Mouse (Mus musculus) forebrain, embryonic 11.5 days (tissue): Measurements from ENCODE around the gene Cfap43. TPM values are rescaled to one million over a fixed set of nuclear protein-coding genes. Genes with fewer than 3 reads are reported as not detected.

Experiments used
- ATAC-seq: fragments of 200-750 bp; cut with Nextera tagmentation; replicated peaks from 2 replicates; pipeline ENCODE4 v1.8.0; 2017; ENCODE audit warnings: moderate TSS enrichment; ENCODE audit not compliant: low FRiP score
- DNase-seq: peaks from one replicate; pipeline ENCODE4 v3.0.0-alpha.2; 2017; ENCODE audit warnings: low spot score
- H3K27ac ChIP-seq: fragments of 300-500 bp; sonication (generic); 2 replicates; pipeline ENCODE4 v1.5.1; 2014; ENCODE audit warnings: low read depth, low read length
- H3K27me3 ChIP-seq: fragments of 300-500 bp; sonication (generic); 2 replicates; pipeline ENCODE4 v1.6.1; 2014; ENCODE audit warnings: mild to moderate bottlenecking, low read length, mixed read lengths; ENCODE audit not compliant: control insufficient read depth, insufficient read depth
- H3K36me3 ChIP-seq: fragments of 300-500 bp; sonication (generic); 2 replicates; pipeline ENCODE4 v1.6.1; 2014; ENCODE audit warnings: mild to moderate bottlenecking, low read length, moderate library complexity, mixed read lengths; ENCODE audit not compliant: control insufficient read depth, insufficient read depth
- H3K4me1 ChIP-seq: fragments of 300-500 bp; sonication (generic); replicated peaks from 2 replicates; pipeline ENCODE4 v1.6.1; 2014; ENCODE audit warnings: low read length, mixed read lengths; ENCODE audit not compliant: control insufficient read depth, insufficient read depth
- H3K4me2 ChIP-seq: fragments of 300-500 bp; sonication (generic); 2 replicates; pipeline ENCODE4 v1.6.1; 2014; ENCODE audit warnings: low read depth, mild to moderate bottlenecking, low read length, moderate library complexity, mixed read lengths; ENCODE audit not compliant: severe bottlenecking
- H3K4me3 ChIP-seq: fragments of 300-500 bp; sonication (generic); 2 replicates; pipeline ENCODE4 v1.5.1; 2014; ENCODE audit warnings: low read depth, low read length
- H3K9ac ChIP-seq: fragments of 300-500 bp; sonication (generic); 2 replicates; pipeline ENCODE4 v1.6.1; 2014; ENCODE audit warnings: low read length
- H3K9me3 ChIP-seq: fragments of 300-500 bp; sonication (generic); 2 replicates; pipeline ENCODE4 v1.6.1; 2016; ENCODE audit warnings: low read length, mixed read lengths; ENCODE audit not compliant: control insufficient read depth
- WGBS: fragments of 180-500 bp; shearing (Covaris S2); extraction: QIAGEN DNeasy Blood & Tissue Kit; methylation state at CpG from one replicate; pipeline ENCODE4 v1.1.7; 2014; 5-methylcytosine and 5-hydroxymethylcytosine counted together
- polyA plus RNA-seq: library from polyadenylated mRNA; unstranded; fragments of >200 nt; fragmentation: Nextera tagmentation; extraction: Ambion mirVana; gene quantifications from 2 replicates; pipeline ENCODE4 v1.2.1, GENCODE M21; 2014

The Cfap43 gene
- polyA plus RNA-seq, 1 experiment from 2014 or later: 0.15 TPM

DNA sequence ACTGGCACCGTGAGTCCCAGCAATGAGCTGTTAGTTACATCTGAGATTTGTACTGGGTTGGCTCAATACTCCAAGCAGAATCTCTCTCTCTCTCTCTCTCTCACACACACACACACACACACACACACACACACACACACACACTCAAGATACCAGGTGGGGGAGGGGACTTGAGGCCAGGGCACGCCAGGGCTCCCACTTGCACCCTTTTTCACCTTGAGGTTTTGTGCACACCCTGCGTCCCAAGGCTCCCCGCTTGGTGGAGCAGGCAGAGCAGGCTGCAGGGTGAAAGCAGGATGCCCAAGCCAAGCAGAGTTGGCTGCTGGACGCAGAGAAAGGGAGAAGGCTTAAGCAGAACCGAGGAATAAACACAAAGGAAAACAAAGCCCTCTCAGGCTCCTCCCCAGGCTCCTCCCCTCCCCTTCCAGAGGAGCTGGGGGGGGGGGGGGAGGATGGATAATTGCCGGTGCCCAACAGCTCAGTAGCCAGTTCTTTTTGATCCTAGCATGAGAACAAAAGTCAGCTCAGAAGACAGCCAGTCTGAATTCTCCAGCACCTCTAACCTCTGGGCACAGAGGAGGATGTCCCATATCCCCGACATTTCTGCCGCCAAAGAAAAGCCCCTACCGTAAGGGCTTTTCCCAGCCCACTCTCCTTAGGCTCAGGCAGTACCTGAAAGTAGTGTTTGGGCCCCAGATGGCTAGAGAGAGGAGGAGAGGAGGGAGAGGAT is 9.5 kb downstream of the Cfap43 start:
- peaks cover 12% of the 10 kb centered on the region for H3K4me1 ChIP-seq
- H3K9ac ChIP-seq: peak overlapping the region; percentile 82
- peak overlapping the region; percentile 26 for H3K4me3 ChIP-seq
- H3K27me3 ChIP-seq: no peaks in the 10 kb centered on the region
- ATAC-seq: peak; percentile 83
- no peaks in the 10 kb centered on the region for H3K9me3 ChIP-seq
- H3K4me2 ChIP-seq: peak overlapping the region; percentile 59
- DNase-seq: peak; percentile 81
- WGBS: 5% methylated on average over 10 of the region's 10 CpGs
- peak overlapping the region; percentile 94 for H3K27ac ChIP-seq
- H3K36me3 ChIP-seq: no peaks in the 10 kb centered on the region

DNA sequence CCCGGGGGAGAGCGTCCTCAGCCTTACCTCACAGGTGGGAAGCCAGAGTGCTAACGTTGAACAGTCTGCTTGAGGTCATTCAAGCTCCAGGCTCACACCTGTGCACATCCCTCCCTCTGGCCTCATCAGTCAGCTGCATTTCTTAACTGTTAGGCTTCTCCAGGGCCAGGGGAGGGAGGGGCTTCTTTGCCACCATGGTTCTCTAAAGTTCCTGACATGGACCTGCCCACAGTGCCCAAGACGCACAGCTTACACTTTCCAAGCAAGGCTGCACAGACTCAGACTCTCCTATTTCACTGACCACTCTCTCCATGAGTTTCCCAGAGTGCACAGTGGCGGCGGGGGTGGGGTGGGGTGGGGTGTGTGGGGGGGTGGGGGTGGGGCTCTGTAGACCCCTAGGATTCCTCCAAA is 10.1 kb downstream of the Cfap43 start:
- WGBS: 20% methylated on average over 6 of the region's 6 CpGs
- ATAC-seq (peak; percentile 62), DNase-seq (peak; percentile 56)
- peak overlapping the region; percentile 26 for H3K4me3 ChIP-seq
- no peaks in the 10 kb centered on the region for H3K36me3 ChIP-seq
- peaks cover 12% of the 10 kb centered on the region for H3K4me1 ChIP-seq
- peak overlapping the region; percentile 82 for H3K9ac ChIP-seq
- H3K9me3 ChIP-seq: no peaks in the 10 kb centered on the region
- H3K27ac ChIP-seq: peak overlapping the region; percentile 94; the same call in 1 of the 2 replicates
- H3K4me2 ChIP-seq: peak overlapping the region; percentile 59
- H3K27me3 ChIP-seq: no peaks in the 10 kb centered on the region

DNA sequence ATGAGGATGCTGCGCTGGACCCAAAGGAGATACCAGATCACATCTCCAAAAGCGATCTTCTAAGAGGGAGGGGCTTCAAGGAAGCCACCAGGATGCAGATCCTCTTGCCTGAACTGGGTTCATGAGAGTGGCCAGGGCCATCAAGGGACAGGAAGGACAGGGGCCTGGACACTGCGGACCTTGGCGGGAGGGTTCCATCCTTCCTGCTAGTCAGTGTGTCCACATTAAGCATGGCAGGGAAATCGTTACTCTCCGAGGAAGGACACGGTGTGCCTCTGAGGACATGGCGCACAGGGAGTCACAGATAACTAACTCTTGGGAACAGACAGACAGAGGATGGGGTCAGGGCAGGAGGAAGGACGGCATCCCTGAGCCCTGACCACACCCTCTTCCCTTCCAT is 11.5 kb downstream of the Cfap43 start:
- no peak overlapping the region for H3K4me3 ChIP-seq
- no peak for DNase-seq
- H3K4me2 ChIP-seq: no peak overlapping the region
- H3K27me3 ChIP-seq: no peaks in the 10 kb centered on the region
- H3K4me1 ChIP-seq: peaks cover 17% of the 10 kb centered on the region
- no peak for ATAC-seq
- no peaks in the 10 kb centered on the region for H3K9me3 ChIP-seq
- H3K9ac ChIP-seq: no peak overlapping the region
- 91% methylated on average over 9 of the region's 9 CpGs for WGBS
- no peaks in the 10 kb centered on the region for H3K36me3 ChIP-seq
- no peak overlapping the region for H3K27ac ChIP-seq

DNA sequence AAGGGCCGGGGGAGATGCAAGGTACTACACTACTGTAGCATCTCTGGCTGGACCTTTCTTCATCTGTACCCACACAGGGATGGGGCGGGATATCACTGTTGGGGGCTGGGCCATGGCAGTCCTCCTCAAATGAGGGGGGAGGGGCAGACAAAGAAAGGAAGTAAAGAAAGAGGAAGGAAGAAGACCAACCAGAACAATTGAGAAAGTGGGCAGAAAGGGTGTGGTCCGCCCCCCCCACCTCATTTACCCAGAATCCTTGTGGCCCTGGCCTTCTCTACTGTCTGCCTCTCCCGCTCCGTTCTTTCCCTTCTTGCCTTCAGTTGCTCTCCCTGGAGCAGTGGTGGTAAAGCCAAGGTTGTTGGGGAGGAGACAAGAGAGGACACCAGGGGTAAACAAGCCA is 13.5 kb downstream of the Cfap43 start:
- no peak for DNase-seq
- ATAC-seq: no peak
- no peak overlapping the region for H3K4me3 ChIP-seq

DNA sequence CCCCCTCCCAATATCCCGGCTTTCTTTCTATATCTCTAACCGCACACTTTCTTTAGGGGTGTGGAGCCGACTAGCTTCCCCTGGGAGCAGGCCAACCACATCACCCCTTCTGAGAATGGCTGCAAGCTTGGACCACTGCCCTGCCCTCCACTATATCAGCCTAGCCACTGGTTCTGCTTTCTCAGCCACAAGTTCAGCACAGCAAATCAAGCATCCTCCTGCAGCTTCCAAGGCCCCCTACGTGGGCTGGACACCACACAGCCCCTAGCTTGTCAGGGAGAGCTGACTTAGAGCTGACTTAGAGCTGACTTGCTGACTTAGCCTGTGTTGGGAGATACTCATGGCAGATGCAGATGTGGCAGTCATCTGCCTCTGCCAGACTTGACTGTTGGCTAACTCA is 14.0 kb downstream of the Cfap43 start:
- Histone ChIP-seq H3K9me3 (no peaks in the 10 kb centered on the region), H3K27me3 (no peaks in the 10 kb centered on the region), H3K27ac (no peak overlapping the region), H3K4me1 (peaks cover 13% of the 10 kb centered on the region), H3K36me3 (no peaks in the 10 kb centered on the region), H3K4me3 (no peak overlapping the region), H3K4me2 (no peak overlapping the region), H3K9ac (no peak overlapping the region)
- DNase-seq (no peak), ATAC-seq (no peak)
- WGBS: 92% methylated on average over 4 of the region's 4 CpGs

More for the DNA sequence above, 13.5 kb downstream of the Cfap43 start:
- H3K9ac ChIP-seq: no peak overlapping the region
- H3K27me3 ChIP-seq: no peaks in the 10 kb centered on the region
- H3K9me3 ChIP-seq: no peaks in the 10 kb centered on the region
- H3K27ac ChIP-seq: no peak overlapping the region
- H3K36me3 ChIP-seq: no peaks in the 10 kb centered on the region
- 89% methylated on average over 5 of the region's 5 CpGs for WGBS
- peaks cover 17% of the 10 kb centered on the region for H3K4me1 ChIP-seq
- H3K4me2 ChIP-seq: no peak overlapping the region

DNA sequence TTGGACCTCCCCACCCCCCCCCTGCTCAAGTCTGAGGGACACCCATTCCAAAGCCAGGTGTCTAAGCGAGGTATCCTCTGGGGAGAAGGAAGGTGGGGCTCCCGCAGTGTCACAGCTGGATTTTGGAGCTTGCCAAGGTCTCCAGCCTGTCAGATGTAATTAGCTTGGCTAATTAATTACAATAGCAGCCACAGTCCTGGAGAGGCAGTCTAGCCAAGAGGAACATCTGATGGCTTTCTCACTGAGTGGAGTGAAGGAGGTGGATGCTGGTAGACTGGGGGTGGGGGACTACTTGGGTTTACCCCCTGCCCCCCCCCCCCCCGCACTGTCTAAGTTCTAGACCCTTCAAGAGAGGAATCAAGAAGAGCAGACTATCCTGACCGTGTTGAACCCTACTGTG is 15.4 kb downstream of the Cfap43 start:
- H3K27ac ChIP-seq: no peak overlapping the region
- no peak overlapping the region for H3K4me3 ChIP-seq
- no peak overlapping the region for H3K4me2 ChIP-seq
- peaks cover 5% of the 10 kb centered on the region for H3K4me1 ChIP-seq
- DNase-seq: no peak
- peak; percentile 32 for ATAC-seq
- WGBS: 55% methylated on average over 4 of the region's 4 CpGs
- H3K36me3 ChIP-seq: no peaks in the 10 kb centered on the region
- no peak overlapping the region for H3K9ac ChIP-seq
- H3K27me3 ChIP-seq: no peaks in the 10 kb centered on the region
- H3K9me3 ChIP-seq: no peaks in the 10 kb centered on the region

DNA sequence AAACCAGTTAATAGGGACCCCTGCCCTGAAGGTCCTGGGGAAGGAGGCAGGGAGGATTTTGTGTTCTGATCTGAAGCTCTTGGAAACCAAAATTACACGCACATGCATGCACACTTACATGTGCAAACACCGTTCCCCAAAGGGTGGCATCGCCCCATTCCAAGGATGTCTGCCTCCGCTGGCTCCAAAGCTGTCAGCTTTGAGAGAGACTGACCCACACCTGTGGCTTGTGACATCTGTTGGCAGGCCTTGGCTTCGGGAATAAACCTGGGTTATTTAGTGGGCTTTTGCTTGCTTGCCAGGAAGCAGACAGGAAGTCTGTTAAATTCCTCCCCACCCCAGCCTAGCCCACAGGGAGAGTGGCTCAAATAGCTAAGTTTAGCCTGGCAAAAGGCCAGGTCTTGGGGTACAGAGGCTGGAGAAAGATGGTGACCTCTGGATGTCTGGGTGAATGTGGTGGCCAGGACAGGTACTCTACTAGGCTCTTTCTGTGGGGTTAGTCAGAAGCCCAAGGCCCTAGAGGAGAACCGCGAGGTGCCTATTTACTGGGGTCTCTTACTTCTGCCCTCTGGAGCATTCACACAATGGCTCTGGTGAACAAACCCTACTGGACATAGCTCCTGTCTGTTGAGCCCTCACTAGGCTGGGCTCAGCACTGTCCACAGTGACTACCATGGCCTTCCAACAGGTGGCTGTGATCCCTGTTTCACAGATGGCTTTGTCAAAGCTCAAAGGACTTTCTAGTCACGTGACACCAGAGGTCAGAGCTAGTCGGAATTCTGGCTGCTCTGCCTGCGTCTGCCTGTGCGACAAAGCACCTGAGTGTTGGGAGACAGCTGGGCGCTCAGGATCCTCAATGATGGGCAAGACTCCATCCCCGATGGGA is 16.5 kb downstream of the Cfap43 start:
- Histone ChIP-seq H3K27ac (no peak overlapping the region), H3K4me1 (peaks cover 5% of the 10 kb centered on the region; the same call in 1 of the 2 replicates), H3K4me3 (no peak overlapping the region), H3K27me3 (no peaks in the 10 kb centered on the region), H3K4me2 (no peak overlapping the region), H3K9me3 (no peaks in the 10 kb centered on the region), H3K9ac (no peak overlapping the region), H3K36me3 (no peaks in the 10 kb centered on the region; the same call in 1 of the 2 replicates)
- ATAC-seq (no peak), DNase-seq (no peak)
- 72% methylated on average over 13 of the region's 13 CpGs for WGBS

DNA sequence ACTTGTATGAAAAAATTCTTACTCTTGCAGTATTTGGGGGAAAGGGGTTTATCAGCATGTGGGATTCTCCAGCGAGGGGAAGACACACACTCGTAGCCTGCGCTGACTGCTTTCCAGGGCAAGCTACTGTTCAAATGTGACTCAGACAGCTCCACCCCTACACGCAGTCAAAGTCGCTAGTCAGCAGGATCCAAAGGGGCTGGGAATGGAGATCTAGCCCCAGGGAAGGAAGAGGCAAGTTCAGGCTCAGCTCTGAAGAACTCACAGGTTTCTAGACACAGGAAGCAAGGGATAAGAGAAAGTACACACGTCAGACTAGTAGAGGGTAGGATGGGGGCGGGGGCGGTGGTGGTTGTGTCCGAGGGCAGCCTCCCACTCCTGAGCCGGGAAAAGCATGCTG is 18.5 kb downstream of the Cfap43 start:
- H3K4me2 ChIP-seq: no peak overlapping the region
- 86% methylated on average over 10 of the region's 10 CpGs for WGBS
- H3K36me3 ChIP-seq: peaks cover 3% of the 10 kb centered on the region; the same call in 1 of the 2 replicates

More for the DNA sequence above, 18.5 kb downstream of the Cfap43 start:
- Histone ChIP-seq H3K9ac (no peak overlapping the region), H3K4me1 (peaks cover 5% of the 10 kb centered on the region; the same call in 1 of the 2 replicates), H3K9me3 (no peaks in the 10 kb centered on the region), H3K27ac (no peak overlapping the region), H3K4me3 (no peak overlapping the region), H3K27me3 (no peaks in the 10 kb centered on the region)
- DNase-seq (no peak), ATAC-seq (no peak)
